ENCODE assay signal across 21 mouse cellular contexts in the genomic region with DNA sequence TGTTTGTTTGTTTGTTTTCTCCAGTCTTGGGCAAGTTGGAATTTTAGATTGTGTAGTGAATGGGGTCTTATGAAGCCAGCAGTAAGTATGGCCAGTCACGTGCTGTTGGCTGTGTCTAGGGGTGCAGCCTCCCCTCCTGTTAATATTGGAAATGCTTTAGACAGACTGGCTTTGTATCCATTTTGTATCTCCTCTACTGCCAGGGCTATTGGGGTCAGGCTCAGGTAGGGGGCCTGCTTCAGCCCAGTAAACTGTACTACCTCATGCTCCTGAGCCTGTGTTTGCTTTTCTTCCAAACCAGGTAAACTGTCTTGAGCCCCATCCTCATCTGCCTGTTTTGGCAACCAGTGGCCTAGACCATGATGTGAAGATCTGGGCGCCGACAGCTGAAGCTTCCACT. TPM values are rescaled to one million over a fixed set of nuclear protein-coding genes. Genes with fewer than 3 reads are reported as not detected.
"Had no signal": no experiment of that assay in that cellular context is flagged by ENCODE, and none has a peak within 500 bp of the region (broad histone marks: within the 10 kb centered on the region; RNA-seq: fewer than 3 reads in every experiment).

No protein-coding gene starts in this region.

- DNase-seq: kidney, postnatal 10 days; kidney, postnatal 36 days; liver; liver, embryonic 13.5 days; lung, embryonic 14.5 days; right cerebral cortex, adult 18-20 months; right cerebral cortex, postnatal 14 days; right cerebral cortex, postnatal 4 days; thymus, adult 2 months; thymus, postnatal 14 days; thymus, postnatal 4 days had no signal

- H3K27ac ChIP-seq: kidney, embryonic 15.5 days; limb, embryonic 10.5 days; limb, embryonic 13.5 days; liver, embryonic 13.5 days; macrophage; midbrain, embryonic 12.5 days; midbrain, embryonic 15.5 days; neural tube, embryonic 12.5 days; neural tube, embryonic 15.5 days; stomach, postnatal 0 days had no signal

- H3K4me3 ChIP-seq: kidney, embryonic 15.5 days; limb, embryonic 10.5 days; limb, embryonic 13.5 days; liver, embryonic 13.5 days; midbrain, embryonic 12.5 days; midbrain, embryonic 15.5 days; neural tube, embryonic 12.5 days; neural tube, embryonic 15.5 days had no signal

RNA-seq across cellular contexts. Expression of gene Casq1, which starts 27.5 kb away (rescaled TPM):
- total RNA-seq: megakaryocyte, adult 5-6 weeks had no signal
